Mouse (Mus musculus) pancreas, adult 10 weeks (tissue): ENCODE data around the gene Igbp1. TPM values are rescaled to one million over a fixed set of nuclear protein-coding genes. Genes with fewer than 3 reads are reported as not detected.

ENCODE experiments used
- polyA plus RNA-seq: library from polyadenylated mRNA; stranded (reverse); fragments of 350-450 nt; fragmentation: Illumina TruSeq; extraction: RNeasy Lipid Tissue Mini Kit (QIAGEN cat#74804); gene quantifications from one replicate; pipeline ENCODE4 v1.2.3, GENCODE M21; 2015; ENCODE audit warnings: low read depth, low replicate concordance; ENCODE audit not compliant: insufficient read depth

Gene Igbp1
- polyA plus RNA-seq, result 11.2 TPM

GRCm38 (mm10) chrX:100494068-100494978 is at the start of gene Igbp1:
Igbp1 (plus strand) TSS chrX:100494291.

GRCm38 (mm10) chrX:100524471-100524870 is 30.4 kb downstream of the Igbp1 start, which contains the start of gene Dgat2l6:
Dgat2l6 (plus strand) TSS chrX:100524838.

Other genes with a start within 250 kb of the Igbp1 start
- gene Otud6a, start 65.3 kb upstream of the Igbp1 start, polyA plus RNA-seq, result not detected
- gene Awat2, start 51.6 kb upstream of the Igbp1 start, polyA plus RNA-seq, result not detected
- not detected for gene Dgat2l6, start 30.5 kb downstream of the Igbp1 start, polyA plus RNA-seq
- gene Awat1, start 78.0 kb downstream of the Igbp1 start, polyA plus RNA-seq, result not detected
- gene P2ry4, start 100.6 kb downstream of the Igbp1 start, polyA plus RNA-seq, result not detected
- gene Arr3, start 111.2 kb downstream of the Igbp1 start, polyA plus RNA-seq, result not detected
- not detected for gene Kif4, start 131.4 kb downstream of the Igbp1 start, polyA plus RNA-seq
- 8.1 TPM for gene Pdzd11, start 132.3 kb downstream of the Igbp1 start, polyA plus RNA-seq
- not detected for gene Gdpd2, start 235.6 kb downstream of the Igbp1 start, polyA plus RNA-seq